Mouse (Mus musculus) adrenal gland, adult 18-20 months (tissue): Measurements from ENCODE around the gene Nrd1. TPM values are rescaled to one million over a fixed set of nuclear protein-coding genes. Genes with fewer than 3 reads are reported as not detected.
A peak's percentile ranks its signal among the peaks of the same experiment; 100 is the strongest.

Source experiments
- DNase-seq, 2 experiments: peaks; one replicate each; pipeline ENCODE4 v3.0.0; 2021 to 2022; ENCODE audit warnings: low spot score in 2 of 2
- total RNA-seq, 2 experiments: library from RNA; stranded (reverse); gene quantifications; 1 replicate in 1 of 2; 2 replicates in 1 of 2; pipeline ENCODE4 v1.2.3; 2021

Gene Nrd1
- total RNA-seq, 2 experiments from 2014 or later: 109 to 123 TPM

- DNase-seq: no peak
Measured at GRCm38 (mm10) chr4:109021976-109022375, 21.5 kb downstream of the Nrd1 start.

- DNase-seq: no peak
Measured at GRCm38 (mm10) chr4:109025061-109025460, 24.6 kb downstream of the Nrd1 start.

- DNase-seq: no peak
Measured at GRCm38 (mm10) chr4:109026543-109026942, 26.1 kb downstream of the Nrd1 start.

- no peak for DNase-seq
Measured at GRCm38 (mm10) chr4:109029857-109030256, 29.4 kb downstream of the Nrd1 start.

GRCm38 (mm10) chr4:109030266-109030665 is 29.8 kb downstream of the Nrd1 start:
- no peak for DNase-seq

- DNase-seq: peak; percentile 51 to 66
Measured at GRCm38 (mm10) chr4:109036327-109036726, 35.9 kb downstream of the Nrd1 start.

GRCm38 (mm10) chr4:109042739-109043138 is 42.3 kb downstream of the Nrd1 start:
- DNase-seq: no peak

GRCm38 (mm10) chr4:109043294-109043693 is 42.8 kb downstream of the Nrd1 start:
- no peak for DNase-seq

GRCm38 (mm10) chr4:109043756-109044155 is 43.3 kb downstream of the Nrd1 start:
- DNase-seq: no peak

GRCm38 (mm10) chr4:109048258-109048657 is 47.8 kb downstream of the Nrd1 start:
- no peak for DNase-seq

- no peak for DNase-seq
Measured at GRCm38 (mm10) chr4:109052282-109052681, 51.8 kb downstream of the Nrd1 start.

GRCm38 (mm10) chr4:109054003-109054402 is 53.5 kb downstream of the Nrd1 start:
- DNase-seq: no peak

- no peak for DNase-seq
Measured at GRCm38 (mm10) chr4:109056351-109056750, 55.9 kb downstream of the Nrd1 start.

GRCm38 (mm10) chr4:109057640-109058039 is 57.2 kb downstream of the Nrd1 start:
- DNase-seq: no peak

GRCm38 (mm10) chr4:109059255-109059821 is 58.9 kb downstream of the Nrd1 start:
- DNase-seq: no peak

- DNase-seq: no peak
Measured at GRCm38 (mm10) chr4:109064941-109065340, 64.5 kb downstream of the Nrd1 start.

- DNase-seq: no peak
Measured at GRCm38 (mm10) chr4:109065714-109066113, 65.3 kb downstream of the Nrd1 start.

GRCm38 (mm10) chr4:109072891-109073290 is 72.4 kb downstream of the Nrd1 start:
- no peak for DNase-seq

GRCm38 (mm10) chr4:109073296-109073695 is 72.8 kb downstream of the Nrd1 start:
- no peak for DNase-seq

- DNase-seq: no peak
Measured at GRCm38 (mm10) chr4:109078941-109079340, 78.5 kb downstream of the Nrd1 start.

GRCm38 (mm10) chr4:109079676-109080075 is 79.2 kb downstream of the Nrd1 start:
- DNase-seq: no peak

GRCm38 (mm10) chr4:109080118-109080517 is 79.7 kb downstream of the Nrd1 start:
- DNase-seq: no peak

GRCm38 (mm10) chr4:109089171-109089570 is 88.7 kb downstream of the Nrd1 start:
- DNase-seq: peak in 1 of 2 experiments; percentile 29

- no peak for DNase-seq
Measured at GRCm38 (mm10) chr4:109089999-109090398, 89.5 kb downstream of the Nrd1 start.
